Mouse (Mus musculus) testis, adult 2 months (tissue): Measurements from ENCODE around the gene Thegl.

Experiments
- CTCF ChIP-seq: fragments of 200-500 bp; IDR thresholded peaks from 2 replicates; pipeline ENCODE4 v1.5.1; 2012; ENCODE audit warnings: low read depth, mild to moderate bottlenecking, inconsistent platforms, low read length, moderate library complexity; ENCODE audit not compliant: control insufficient read depth, insufficient read depth, insufficient replicate concordance
- POLR2A ChIP-seq: fragments of 200-500 bp; IDR thresholded peaks from 2 replicates; pipeline ENCODE4 v1.6.1; 2012; ENCODE audit warnings: low read depth, mild to moderate bottlenecking, inconsistent platforms, low read length, moderate library complexity; ENCODE audit not compliant: control insufficient read depth

DNA sequence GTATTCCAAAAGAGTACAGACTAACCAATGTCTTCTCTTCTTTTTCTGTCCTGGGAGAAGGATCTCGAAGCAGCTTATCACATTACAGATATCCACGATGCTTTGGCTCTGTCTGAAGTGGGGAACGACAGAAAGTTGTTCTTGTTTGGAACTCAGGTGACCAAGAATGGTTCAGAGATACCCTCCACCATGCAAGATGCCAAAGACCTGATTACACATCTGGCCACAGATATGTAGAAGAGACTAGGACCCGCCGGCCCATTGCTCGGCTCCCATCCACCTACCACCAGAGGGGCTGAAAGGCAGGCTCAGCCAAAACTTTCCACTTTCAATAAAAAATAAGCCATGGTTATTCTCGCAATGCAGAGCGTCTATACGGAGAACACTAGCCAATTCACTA, 5.5 kb upstream of the Thegl start:
- no peak for TF ChIP-seq CTCF
- no peak for TF ChIP-seq POLR2A
